Mouse (Mus musculus): Measurements from ENCODE around the gene Smagp. TPM values are rescaled to one million over a fixed set of nuclear protein-coding genes. Genes with fewer than 3 reads are reported as not detected.
A peak's percentile ranks its signal among the peaks of the same experiment; 100 is the strongest.

Gene Smagp
- polyA plus RNA-seq, 1 experiment from 2014 or later: 40.6 TPM

GRCm38 (mm10) chr15:100667871-100668545 lies 31.3 kb upstream of the Smagp start:
- Histone ChIP-seq H3K4me3 (replicated peaks; ENCODE audit: low read length) (no peak overlapping the region), H3K4me2 (ENCODE audit: low read depth, low read length) (no peak overlapping the region), H3K27ac (ENCODE audit: low read length) (no peak overlapping the region), H3K9ac (ENCODE audit: low read length) (no peak overlapping the region), H3K4me1 (ENCODE audit: control insufficient read depth, insufficient read depth, low read length) (peaks cover 16% of the 10 kb centered on the region; the same call in 1 of the 2 replicates), H3K27me3 (ENCODE audit: control insufficient read depth, insufficient read depth, low read length) (no peaks in the 10 kb centered on the region), H3K36me3 (ENCODE audit: control insufficient read depth, insufficient read depth, low read length) (no peaks in the 10 kb centered on the region), H3K9me3 (replicated peaks; ENCODE audit: control insufficient read depth, low read length) (no peaks in the 10 kb centered on the region)
- no peak for ATAC-seq (ENCODE audit: insufficient read depth, low FRiP score)
- 77% methylated on average over 5 of the region's 5 CpGs for WGBS

GRCm38 (mm10) chr15:100667420-100667819 lies 30.7 kb upstream of the Smagp start:
- ATAC-seq (ENCODE audit: insufficient read depth, low FRiP score): no peak
- H3K4me3 ChIP-seq (replicated peaks; ENCODE audit: low read length): no peak overlapping the region
- no peaks in the 10 kb centered on the region for H3K27me3 ChIP-seq (ENCODE audit: control insufficient read depth, insufficient read depth, low read length)
- no peak overlapping the region for H3K27ac ChIP-seq (ENCODE audit: low read length)
- H3K4me2 ChIP-seq (ENCODE audit: low read depth, low read length): 0 out of 2 replicates have a peak overlapping the region, but pooled peaks have one; percentile 14
- WGBS: 53% methylated on average over 6 of the region's 6 CpGs
- peaks cover 16% of the 10 kb centered on the region; the same call in 1 of the 2 replicates for H3K4me1 ChIP-seq (ENCODE audit: control insufficient read depth, insufficient read depth, low read length)
- 0 out of 2 replicates have a peak overlapping the region, but pooled peaks have one; percentile 7 for H3K9ac ChIP-seq (ENCODE audit: low read length)
- H3K9me3 ChIP-seq (replicated peaks; ENCODE audit: control insufficient read depth, low read length): no peaks in the 10 kb centered on the region
- no peaks in the 10 kb centered on the region for H3K36me3 ChIP-seq (ENCODE audit: control insufficient read depth, insufficient read depth, low read length)

GRCm38 (mm10) chr15:100666851-100667250 lies 30.1 kb upstream of the Smagp start:
- Histone ChIP-seq H3K36me3 (ENCODE audit: control insufficient read depth, insufficient read depth, low read length) (no peaks in the 10 kb centered on the region), H3K9me3 (replicated peaks; ENCODE audit: control insufficient read depth, low read length) (no peaks in the 10 kb centered on the region), H3K4me3 (replicated peaks; ENCODE audit: low read length) (no peak overlapping the region), H3K27ac (ENCODE audit: low read length) (peak overlapping the region; percentile 28; the same call in 1 of the 2 replicates), H3K9ac (ENCODE audit: low read length) (0 out of 2 replicates have a peak overlapping the region, but pooled peaks have one; percentile 7), H3K27me3 (ENCODE audit: control insufficient read depth, insufficient read depth, low read length) (no peaks in the 10 kb centered on the region), H3K4me1 (ENCODE audit: control insufficient read depth, insufficient read depth, low read length) (peaks cover 16% of the 10 kb centered on the region; the same call in 1 of the 2 replicates), H3K4me2 (ENCODE audit: low read depth, low read length) (peak overlapping the region; percentile 14; the same call in 1 of the 2 replicates)
- WGBS: 30% methylated on average over 12 of the region's 12 CpGs
- ATAC-seq (ENCODE audit: insufficient read depth, low FRiP score): no peak

- Histone ChIP-seq H3K27me3 (ENCODE audit: control insufficient read depth, insufficient read depth, low read length) (no peaks in the 10 kb centered on the region), H3K9me3 (replicated peaks; ENCODE audit: control insufficient read depth, low read length) (no peaks in the 10 kb centered on the region), H3K4me2 (ENCODE audit: low read depth, low read length) (no peak overlapping the region), H3K36me3 (ENCODE audit: control insufficient read depth, insufficient read depth, low read length) (no peaks in the 10 kb centered on the region), H3K4me3 (replicated peaks; ENCODE audit: low read length) (no peak overlapping the region), H3K9ac (ENCODE audit: low read length) (no peak overlapping the region), H3K4me1 (ENCODE audit: control insufficient read depth, insufficient read depth, low read length) (peaks cover 16% of the 10 kb centered on the region; the same call in 1 of the 2 replicates), H3K27ac (ENCODE audit: low read length) (0 out of 2 replicates have a peak overlapping the region, but pooled peaks have one; percentile 1)
- no peak for ATAC-seq (ENCODE audit: insufficient read depth, low FRiP score)
- WGBS: 3% methylated on average over 7 of the region's 7 CpGs
Observed at GRCm38 (mm10) chr15:100666219-100666696, 29.5 kb upstream of the Smagp start.

GRCm38 (mm10) chr15:100665411-100666218 lies 28.9 kb upstream of the Smagp start:
- Histone ChIP-seq H3K4me1 (ENCODE audit: control insufficient read depth, insufficient read depth, low read length) (peaks cover 16% of the 10 kb centered on the region; the same call in 1 of the 2 replicates), H3K9me3 (replicated peaks; ENCODE audit: control insufficient read depth, low read length) (no peaks in the 10 kb centered on the region), H3K4me3 (replicated peaks; ENCODE audit: low read length) (no peak overlapping the region), H3K36me3 (ENCODE audit: control insufficient read depth, insufficient read depth, low read length) (no peaks in the 10 kb centered on the region), H3K27ac (ENCODE audit: low read length) (peak overlapping the region; percentile 7; the same call in 1 of the 2 replicates), H3K9ac (ENCODE audit: low read length) (no peak overlapping the region), H3K27me3 (ENCODE audit: control insufficient read depth, insufficient read depth, low read length) (no peaks in the 10 kb centered on the region), H3K4me2 (ENCODE audit: low read depth, low read length) (no peak overlapping the region)
- WGBS: 31% methylated on average over 9 of the region's 9 CpGs
- ATAC-seq (ENCODE audit: insufficient read depth, low FRiP score): no peak

- H3K27me3 ChIP-seq (ENCODE audit: control insufficient read depth, insufficient read depth, low read length): no peaks in the 10 kb centered on the region
- 73% methylated on average over 9 of the region's 9 CpGs for WGBS
- no peaks in the 10 kb centered on the region for H3K36me3 ChIP-seq (ENCODE audit: control insufficient read depth, insufficient read depth, low read length)
- H3K4me3 ChIP-seq (replicated peaks; ENCODE audit: low read length): no peak overlapping the region
- ATAC-seq (ENCODE audit: insufficient read depth, low FRiP score): peak; percentile 22; the same call in 1 of the 2 replicates
- no peak overlapping the region for H3K27ac ChIP-seq (ENCODE audit: low read length)
- 0 out of 2 replicates have a peak overlapping the region, but pooled peaks have one; percentile 3 for H3K9ac ChIP-seq (ENCODE audit: low read length)
- H3K4me1 ChIP-seq (ENCODE audit: control insufficient read depth, insufficient read depth, low read length): peaks cover 16% of the 10 kb centered on the region; the same call in 1 of the 2 replicates
- no peaks in the 10 kb centered on the region for H3K9me3 ChIP-seq (replicated peaks; ENCODE audit: control insufficient read depth, low read length)
- H3K4me2 ChIP-seq (ENCODE audit: low read depth, low read length): no peak overlapping the region
Observed at GRCm38 (mm10) chr15:100664813-100665274, 28.1 kb upstream of the Smagp start.

- Histone ChIP-seq H3K9me3 (replicated peaks; ENCODE audit: control insufficient read depth, low read length) (no peaks in the 10 kb centered on the region), H3K36me3 (ENCODE audit: control insufficient read depth, insufficient read depth, low read length) (no peaks in the 10 kb centered on the region), H3K4me2 (ENCODE audit: low read depth, low read length) (no peak overlapping the region), H3K4me1 (ENCODE audit: control insufficient read depth, insufficient read depth, low read length) (0 out of 2 replicates have a peak, but pooled peaks cover 8% of the 10 kb centered on the region), H3K4me3 (replicated peaks; ENCODE audit: low read length) (no peak overlapping the region), H3K27ac (ENCODE audit: low read length) (no peak overlapping the region), H3K27me3 (ENCODE audit: control insufficient read depth, insufficient read depth, low read length) (no peaks in the 10 kb centered on the region), H3K9ac (ENCODE audit: low read length) (no peak overlapping the region)
- no peak for ATAC-seq (ENCODE audit: insufficient read depth, low FRiP score)
- 85% methylated on average over 5 of the region's 5 CpGs for WGBS
Observed at GRCm38 (mm10) chr15:100660805-100661204, 24.1 kb upstream of the Smagp start.

GRCm38 (mm10) chr15:100660306-100660705 lies 23.6 kb upstream of the Smagp start:
- 0 out of 2 replicates have a peak, but pooled peaks cover 6% of the 10 kb centered on the region for H3K4me1 ChIP-seq (ENCODE audit: control insufficient read depth, insufficient read depth, low read length)
- ATAC-seq (ENCODE audit: insufficient read depth, low FRiP score): no peak
- H3K27ac ChIP-seq (ENCODE audit: low read length): no peak overlapping the region
- whole genome bisulfite sequencing: 83% methylated on average over 9 of the region's 9 CpGs
- no peaks in the 10 kb centered on the region for H3K9me3 ChIP-seq (replicated peaks; ENCODE audit: control insufficient read depth, low read length)
- no peak overlapping the region for H3K9ac ChIP-seq (ENCODE audit: low read length)
- H3K27me3 ChIP-seq (ENCODE audit: control insufficient read depth, insufficient read depth, low read length): no peaks in the 10 kb centered on the region
- H3K4me2 ChIP-seq (ENCODE audit: low read depth, low read length): no peak overlapping the region
- H3K36me3 ChIP-seq (ENCODE audit: control insufficient read depth, insufficient read depth, low read length): no peaks in the 10 kb centered on the region
- H3K4me3 ChIP-seq (replicated peaks; ENCODE audit: low read length): no peak overlapping the region

Measured in stomach, embryonic 16.5 days (tissue).